Mouse (Mus musculus): ENCODE measurements at regions not wholly inside any gene's neighbourhood (a gene's known extent, or its start where the extent isn't known, plus 50 kb on each side); places are given as distances from the start of the nearest gene placed in this dataset.
A peak's percentile ranks its signal among the peaks of the same experiment; 100 is the strongest.

GRCm38 (mm10) chr2:72716931-72717330, 241.0 kb downstream of the Cdca7 start:
- H3K27ac ChIP-seq (ENCODE audit: insufficient read depth, low read depth, low read length, poor library complexity, severe bottlenecking) = no peak overlapping the region
- no peaks in the 10 kb centered on the region for H3K4me1 ChIP-seq (ENCODE audit: control insufficient read depth in 2 of 2, insufficient read depth in 2 of 2, low read length in 2 of 2, poor library complexity in 1 of 2)
- no peak for DNase-seq (ENCODE audit: low read depth, low spot score)
- in situ Hi-C loops (cut with MboI; ENCODE audit: low sequenced_read_pairs in 2 of 2, unreplicated experiment in 2 of 2) = no loop called here
- H3K36me3 ChIP-seq (ENCODE audit: control insufficient read depth, insufficient read depth, low read length, poor library complexity, severe bottlenecking) = no peaks in the 10 kb centered on the region
- no peak overlapping the region for H3K9ac ChIP-seq (ENCODE audit: insufficient read depth, low read depth, low read length, poor library complexity, severe bottlenecking)
- no peak overlapping the region for H3K4me3 ChIP-seq (ENCODE audit: insufficient read depth in 1 of 2, low read depth in 1 of 2, low read length in 2 of 2, poor library complexity in 1 of 2, severe bottlenecking in 1 of 2)
- no peaks in the 10 kb centered on the region for H3K9me3 ChIP-seq (ENCODE audit: control insufficient read depth, insufficient read depth, low read depth, low read length)
- no peak for TF ChIP-seq MAFK (IDR thresholded peaks at IDR 0.05; ENCODE audit: insufficient read depth, low read depth, low read length)
- TF ChIP-seq CHD2 (IDR thresholded peaks at IDR 0.05; ENCODE audit: low read depth, low read length) = no peak
- TF ChIP-seq ZNF384 (IDR thresholded peaks at IDR 0.05; ENCODE audit: low read depth, low read length) = no peak
- TF ChIP-seq ZC3H11A (IDR thresholded peaks at IDR 0.05; ENCODE audit: borderline replicate concordance, low read depth, low read length) = no peak
- TF ChIP-seq HCFC1 (IDR thresholded peaks at IDR 0.05; ENCODE audit: borderline replicate concordance, insufficient read depth, low read length) = no peak

GRCm38 (mm10) chr2:72728699-72729098, 251.5 kb downstream of the Sp3 start:
- Histone ChIP-seq H3K4me1 (ENCODE audit: control insufficient read depth in 2 of 2, insufficient read depth in 2 of 2, low read length in 2 of 2, poor library complexity in 1 of 2) (no peaks in the 10 kb centered on the region), H3K36me3 (ENCODE audit: control insufficient read depth, insufficient read depth, low read length, poor library complexity, severe bottlenecking) (no peaks in the 10 kb centered on the region), H3K27ac (ENCODE audit: insufficient read depth, low read depth, low read length, poor library complexity, severe bottlenecking) (no peak overlapping the region), H3K4me3 (ENCODE audit: insufficient read depth in 1 of 2, low read depth in 1 of 2, low read length in 2 of 2, poor library complexity in 1 of 2, severe bottlenecking in 1 of 2) (no peak overlapping the region), H3K9me3 (ENCODE audit: control insufficient read depth, insufficient read depth, low read depth, low read length) (no peaks in the 10 kb centered on the region), H3K9ac (ENCODE audit: insufficient read depth, low read depth, low read length, poor library complexity, severe bottlenecking) (no peak overlapping the region)
- in situ Hi-C loops (cut with MboI; ENCODE audit: low sequenced_read_pairs in 2 of 2, unreplicated experiment in 2 of 2) = no loop called here
- no peak for TF ChIP-seq MAFK (IDR thresholded peaks at IDR 0.05; ENCODE audit: insufficient read depth, low read depth, low read length)
- TF ChIP-seq ZC3H11A (IDR thresholded peaks at IDR 0.05; ENCODE audit: borderline replicate concordance, low read depth, low read length) = peak; percentile 91
- 0 out of 2 replicates have a peak, but pooled peaks have one; percentile 18 for TF ChIP-seq HCFC1 (IDR thresholded peaks at IDR 0.05; ENCODE audit: borderline replicate concordance, insufficient read depth, low read length)
- TF ChIP-seq CHD2 (IDR thresholded peaks at IDR 0.05; ENCODE audit: low read depth, low read length) = no peak
- DNase-seq (ENCODE audit: low read depth, low spot score) = peak; percentile 52

GRCm38 (mm10) chr2:72733371-72733770, 246.9 kb downstream of the Sp3 start:
- Histone ChIP-seq H3K36me3 (ENCODE audit: control insufficient read depth, insufficient read depth, low read length, poor library complexity, severe bottlenecking) (no peaks in the 10 kb centered on the region), H3K27ac (ENCODE audit: insufficient read depth, low read depth, low read length, poor library complexity, severe bottlenecking) (no peak overlapping the region), H3K4me1 (ENCODE audit: control insufficient read depth in 2 of 2, insufficient read depth in 2 of 2, low read length in 2 of 2, poor library complexity in 1 of 2) (no peaks in the 10 kb centered on the region), H3K4me3 (ENCODE audit: insufficient read depth in 1 of 2, low read depth in 1 of 2, low read length in 2 of 2, poor library complexity in 1 of 2, severe bottlenecking in 1 of 2) (no peak overlapping the region), H3K9ac (ENCODE audit: insufficient read depth, low read depth, low read length, poor library complexity, severe bottlenecking) (no peak overlapping the region), H3K9me3 (ENCODE audit: control insufficient read depth, insufficient read depth, low read depth, low read length) (no peaks in the 10 kb centered on the region)
- TF ChIP-seq HCFC1 (IDR thresholded peaks at IDR 0.05; ENCODE audit: borderline replicate concordance, insufficient read depth, low read length) = no peak
- no peak for TF ChIP-seq MAFK (IDR thresholded peaks at IDR 0.05; ENCODE audit: insufficient read depth, low read depth, low read length)
- no peak for TF ChIP-seq ZC3H11A (IDR thresholded peaks at IDR 0.05; ENCODE audit: borderline replicate concordance, low read depth, low read length)
- no peak for TF ChIP-seq CHD2 (IDR thresholded peaks at IDR 0.05; ENCODE audit: low read depth, low read length)
- TF ChIP-seq ZNF384 (IDR thresholded peaks at IDR 0.05; ENCODE audit: low read depth, low read length) = no peak
- in situ Hi-C loops (cut with MboI; ENCODE audit: low sequenced_read_pairs in 2 of 2, unreplicated experiment in 2 of 2) = no loop called here
- DNase-seq (ENCODE audit: low read depth, low spot score) = no peak

- H3K36me3 ChIP-seq (ENCODE audit: control insufficient read depth, insufficient read depth, low read length, poor library complexity, severe bottlenecking) = no peaks in the 10 kb centered on the region
- no peak overlapping the region for H3K4me3 ChIP-seq (ENCODE audit: insufficient read depth in 1 of 2, low read depth in 1 of 2, low read length in 2 of 2, poor library complexity in 1 of 2, severe bottlenecking in 1 of 2)
- in situ Hi-C loops (cut with MboI; ENCODE audit: low sequenced_read_pairs in 2 of 2, unreplicated experiment in 2 of 2) = no loop called here
- TF ChIP-seq ZNF384 (IDR thresholded peaks at IDR 0.05; ENCODE audit: low read depth, low read length) = no peak
- TF ChIP-seq ZC3H11A (IDR thresholded peaks at IDR 0.05; ENCODE audit: borderline replicate concordance, low read depth, low read length) = no peak
- no peak for TF ChIP-seq HCFC1 (IDR thresholded peaks at IDR 0.05; ENCODE audit: borderline replicate concordance, insufficient read depth, low read length)
- no peak for TF ChIP-seq MAFK (IDR thresholded peaks at IDR 0.05; ENCODE audit: insufficient read depth, low read depth, low read length)
- TF ChIP-seq CHD2 (IDR thresholded peaks at IDR 0.05; ENCODE audit: low read depth, low read length) = no peak
- no peaks in the 10 kb centered on the region for H3K4me1 ChIP-seq (ENCODE audit: control insufficient read depth in 2 of 2, insufficient read depth in 2 of 2, low read length in 2 of 2, poor library complexity in 1 of 2)
- DNase-seq (ENCODE audit: low read depth, low spot score) = no peak
- H3K9me3 ChIP-seq (ENCODE audit: control insufficient read depth, insufficient read depth, low read depth, low read length) = no peaks in the 10 kb centered on the region
- no peak overlapping the region for H3K9ac ChIP-seq (ENCODE audit: insufficient read depth, low read depth, low read length, poor library complexity, severe bottlenecking)
- H3K27ac ChIP-seq (ENCODE audit: insufficient read depth, low read depth, low read length, poor library complexity, severe bottlenecking) = no peak overlapping the region
Observed at GRCm38 (mm10) chr2:72735035-72735434, 245.2 kb downstream of the Sp3 start.

- Histone ChIP-seq H3K4me3 (ENCODE audit: insufficient read depth in 1 of 2, low read depth in 1 of 2, low read length in 2 of 2, poor library complexity in 1 of 2, severe bottlenecking in 1 of 2) (no peak overlapping the region), H3K27ac (ENCODE audit: insufficient read depth, low read depth, low read length, poor library complexity, severe bottlenecking) (no peak overlapping the region), H3K36me3 (ENCODE audit: control insufficient read depth, insufficient read depth, low read length, poor library complexity, severe bottlenecking) (no peaks in the 10 kb centered on the region), H3K9ac (ENCODE audit: insufficient read depth, low read depth, low read length, poor library complexity, severe bottlenecking) (no peak overlapping the region), H3K9me3 (ENCODE audit: control insufficient read depth, insufficient read depth, low read depth, low read length) (no peaks in the 10 kb centered on the region), H3K4me1 (ENCODE audit: control insufficient read depth in 2 of 2, insufficient read depth in 2 of 2, low read length in 2 of 2, poor library complexity in 1 of 2) (peaks cover 0 to 3% of the 10 kb centered on the region in 2 experiments; a peak in 1 of 4 replicates)
- TF ChIP-seq CHD2 (IDR thresholded peaks at IDR 0.05; ENCODE audit: low read depth, low read length) (no peak), ZNF384 (IDR thresholded peaks at IDR 0.05; ENCODE audit: low read depth, low read length) (no peak), ZC3H11A (IDR thresholded peaks at IDR 0.05; ENCODE audit: borderline replicate concordance, low read depth, low read length) (no peak), MAFK (IDR thresholded peaks at IDR 0.05; ENCODE audit: insufficient read depth, low read depth, low read length) (no peak)
- no peak for DNase-seq (ENCODE audit: low read depth, low spot score)
- in situ Hi-C loops (cut with MboI; ENCODE audit: low sequenced_read_pairs in 2 of 2, unreplicated experiment in 2 of 2) = no loop called here
Observed at GRCm38 (mm10) chr2:72736685-72737084, 243.6 kb downstream of the Sp3 start.
